Mouse (Mus musculus): ENCODE results near the gene Gsto1.

The Gsto1 gene

GRCm38 (mm10) chr19:47857957-47858942 is 3.5 kb downstream of the Gsto1 start:
- DNase-seq (ENCODE audit: low read depth), result no peak

- no peak for DNase-seq (ENCODE audit: low read depth)
Measured at GRCm38 (mm10) chr19:47859180-47859579, 4.4 kb downstream of the Gsto1 start.

- DNase-seq (ENCODE audit: low read depth), result no peak
Measured at GRCm38 (mm10) chr19:47862581-47862980, 7.8 kb downstream of the Gsto1 start.

- DNase-seq (ENCODE audit: low read depth), result no peak
Measured at GRCm38 (mm10) chr19:47864051-47864450, 9.3 kb downstream of the Gsto1 start.

GRCm38 (mm10) chr19:47864721-47865120 is 10.0 kb downstream of the Gsto1 start:
- no peak for DNase-seq (ENCODE audit: low read depth)

GRCm38 (mm10) chr19:47865353-47865947 is 10.7 kb downstream of the Gsto1 start, which contains the start of gene Gsto2:
Gsto2 (plus strand) TSS chr19:47865534.
- peak; percentile 96 for DNase-seq (ENCODE audit: low read depth)

- no peak for DNase-seq (ENCODE audit: low read depth)
Measured at GRCm38 (mm10) chr19:47867628-47868175, 12.9 kb downstream of the Gsto1 start.

GRCm38 (mm10) chr19:47868951-47869350 is 14.2 kb downstream of the Gsto1 start:
- no peak for DNase-seq (ENCODE audit: low read depth)

- DNase-seq (ENCODE audit: low read depth), result peak; percentile 19
Measured at GRCm38 (mm10) chr19:47869516-47869915, 14.7 kb downstream of the Gsto1 start.

- DNase-seq (ENCODE audit: low read depth), result no peak
Measured at GRCm38 (mm10) chr19:47870102-47870666, 15.4 kb downstream of the Gsto1 start.

- DNase-seq (ENCODE audit: low read depth), result peak; percentile 27
Measured at GRCm38 (mm10) chr19:47871515-47871914, 16.7 kb downstream of the Gsto1 start.

GRCm38 (mm10) chr19:47876252-47876651 is 21.5 kb downstream of the Gsto1 start:
- DNase-seq (ENCODE audit: low read depth), result no peak

- no peak for DNase-seq (ENCODE audit: low read depth)
Measured at GRCm38 (mm10) chr19:47881538-47881937, 26.8 kb downstream of the Gsto1 start.

- peak; percentile 87 for DNase-seq (ENCODE audit: low read depth)
Measured at GRCm38 (mm10) chr19:47882151-47882881, 27.5 kb downstream of the Gsto1 start.

- no peak for DNase-seq (ENCODE audit: low read depth)
Measured at GRCm38 (mm10) chr19:47882882-47883254, 28.1 kb downstream of the Gsto1 start.

GRCm38 (mm10) chr19:47884296-47885085 is 29.7 kb downstream of the Gsto1 start:
- DNase-seq (ENCODE audit: low read depth), result peak; percentile 39

- DNase-seq (ENCODE audit: low read depth), result no peak
Measured at GRCm38 (mm10) chr19:47885191-47885743, 30.5 kb downstream of the Gsto1 start.

- DNase-seq (ENCODE audit: low read depth), result no peak
Measured at GRCm38 (mm10) chr19:47885886-47886285, 31.1 kb downstream of the Gsto1 start.

GRCm38 (mm10) chr19:47886617-47887016 is 31.8 kb downstream of the Gsto1 start:
- no peak for DNase-seq (ENCODE audit: low read depth)

- peak; percentile 54 for DNase-seq (ENCODE audit: low read depth)
Measured at GRCm38 (mm10) chr19:47887417-47887816, 32.6 kb downstream of the Gsto1 start.

- DNase-seq (ENCODE audit: low read depth), result no peak
Measured at GRCm38 (mm10) chr19:47888037-47888436, 33.3 kb downstream of the Gsto1 start.
